Comparison of ENCODE assay signal across 33 mouse cellular contexts in genomic region chr4:156044754-156045153, GRCm38 (mm10). TPM values are rescaled to one million over a fixed set of nuclear protein-coding genes. Genes with fewer than 3 reads are reported as not detected.
DNase-seq lines count a peak whose midpoint lies in the region; ATAC-seq and TF ChIP-seq lines count a peak whose summit lies in the region.
"Had no signal": no experiment of that assay in that cellular context is flagged by ENCODE, and none has a peak within 500 bp of the region (broad histone marks: within the 10 kb centered on the region; RNA-seq: fewer than 3 reads in every experiment).

No protein-coding gene starts in this region.

- TF ChIP-seq CTCF in kidney, postnatal 0 days (IDR thresholded peaks at IDR 0.05; ENCODE audit: low read depth) = no peak
- no peak for TF ChIP-seq CTCF in stomach, postnatal 0 days (IDR thresholded peaks at IDR 0.05; ENCODE audit: low read depth)

- no peak overlapping the region for H3K27ac ChIP-seq in embryonic facial prominence, embryonic 14.5 days (replicated peaks; ENCODE audit: low read depth, low read length)
- H3K27ac ChIP-seq in embryonic facial prominence, embryonic 10.5 days (replicated peaks) = no peak overlapping the region
- no peak overlapping the region for H3K27ac ChIP-seq in kidney, postnatal 0 days
- H3K27ac ChIP-seq in kidney, embryonic 16.5 days (ENCODE audit: low read length) = no peak overlapping the region
- no peak overlapping the region for H3K27ac ChIP-seq in intestine, embryonic 16.5 days (ENCODE audit: low read length)
- H3K27ac ChIP-seq in stomach, postnatal 0 days (replicated peaks) = no peak overlapping the region
- H3K27ac ChIP-seq: embryonic facial prominence, embryonic 15.5 days; forebrain, embryonic 12.5 days; heart, embryonic 15.5 days; hindbrain, embryonic 13.5 days; limb, embryonic 10.5 days; limb, embryonic 15.5 days; liver, embryonic 13.5 days; macrophage had no signal

- H3K36me3 ChIP-seq in embryonic facial prominence, embryonic 14.5 days (ENCODE audit: control insufficient read depth, insufficient read depth, low read length) = no peaks in the 10 kb centered on the region
- no peaks in the 10 kb centered on the region for H3K36me3 ChIP-seq in embryonic facial prominence, embryonic 10.5 days (replicated peaks)
- H3K36me3 ChIP-seq in kidney, postnatal 0 days (ENCODE audit: insufficient read depth, low read length) = no peaks in the 10 kb centered on the region
- H3K36me3 ChIP-seq in kidney, embryonic 16.5 days (ENCODE audit: insufficient read depth, low read length) = no peaks in the 10 kb centered on the region
- no peaks in the 10 kb centered on the region for H3K36me3 ChIP-seq in intestine, embryonic 16.5 days (ENCODE audit: control insufficient read depth, insufficient read depth, low read length)
- H3K36me3 ChIP-seq in stomach, postnatal 0 days (ENCODE audit: control insufficient read depth, insufficient read depth, low read length) = no peaks in the 10 kb centered on the region
- H3K36me3 ChIP-seq: embryonic facial prominence, embryonic 15.5 days; forebrain, embryonic 12.5 days; heart, embryonic 15.5 days; hindbrain, embryonic 13.5 days; limb, embryonic 10.5 days; limb, embryonic 15.5 days; liver, embryonic 13.5 days had no signal

- H3K9ac ChIP-seq in embryonic facial prominence, embryonic 14.5 days (ENCODE audit: low read depth, low read length) = no peak overlapping the region
- no peak overlapping the region for H3K9ac ChIP-seq in kidney, postnatal 0 days (ENCODE audit: low read depth, low read length)
- H3K9ac ChIP-seq in kidney, embryonic 16.5 days (replicated peaks; ENCODE audit: low read length) = no peak overlapping the region
- no peak overlapping the region for H3K9ac ChIP-seq in intestine, embryonic 16.5 days (ENCODE audit: low read depth, low read length)
- H3K9ac ChIP-seq in stomach, postnatal 0 days (ENCODE audit: low read length) = no peak overlapping the region
- H3K9ac ChIP-seq: embryonic facial prominence, embryonic 15.5 days; forebrain, embryonic 12.5 days; forebrain, postnatal 0 days; heart, embryonic 15.5 days; hindbrain, embryonic 13.5 days; limb, embryonic 15.5 days; liver, embryonic 13.5 days had no signal

- DNase-seq in embryonic facial prominence, embryonic 14.5 days (ENCODE audit: low spot score) = no peak
- no peak for DNase-seq in embryonic facial prominence, embryonic 10.5 days (ENCODE audit: low spot score)
- DNase-seq in kidney, postnatal 0 days (ENCODE audit: low spot score) = no peak
- DNase-seq in stomach, postnatal 0 days (ENCODE audit: low spot score) = no peak
- no peak for DNase-seq in MN1 (ENCODE audit: low spot score)
- DNase-seq: adrenal gland, adult 8-10 months; cerebellum, adult 18-20 months; cerebellum, postnatal 10 days; forebrain, postnatal 0 days; gastrocnemius, postnatal 10 days; heart, postnatal 36 days; kidney, adult 18-20 months; kidney, postnatal 14 days; layer of hippocampus, adult 9-11 months; liver, embryonic 13.5 days; lung, adult 18-20 months; right cerebral cortex, postnatal 4 days; thymus, adult 18-20 months; thymus, postnatal 36 days had no signal

- no peaks in the 10 kb centered on the region for H3K9me3 ChIP-seq in embryonic facial prominence, embryonic 14.5 days (ENCODE audit: control insufficient read depth, low read length)
- H3K9me3 ChIP-seq in embryonic facial prominence, embryonic 10.5 days = no peaks in the 10 kb centered on the region
- no peaks in the 10 kb centered on the region for H3K9me3 ChIP-seq in kidney, postnatal 0 days (replicated peaks; ENCODE audit: low read length)
- no peaks in the 10 kb centered on the region for H3K9me3 ChIP-seq in kidney, embryonic 16.5 days (ENCODE audit: low read length)
- H3K9me3 ChIP-seq in intestine, embryonic 16.5 days (ENCODE audit: control insufficient read depth, low read length) = no peaks in the 10 kb centered on the region
- H3K9me3 ChIP-seq in stomach, postnatal 0 days (ENCODE audit: control insufficient read depth, low read length) = no peaks in the 10 kb centered on the region
- H3K9me3 ChIP-seq: embryonic facial prominence, embryonic 15.5 days; forebrain, embryonic 12.5 days; heart, embryonic 15.5 days; hindbrain, embryonic 13.5 days; limb, embryonic 10.5 days; limb, embryonic 15.5 days; liver, embryonic 13.5 days had no signal

- WGBS in embryonic facial prominence, embryonic 14.5 days = 58% methylated on average over 5 of the region's 5 CpGs
- 58% methylated on average over 5 of the region's 5 CpGs for WGBS in embryonic facial prominence, embryonic 10.5 days
- WGBS in kidney, postnatal 0 days = 47% methylated on average over 5 of the region's 5 CpGs
- 50% methylated on average over 5 of the region's 5 CpGs for WGBS in kidney, embryonic 16.5 days
- 57% methylated on average over 5 of the region's 5 CpGs for WGBS in intestine, embryonic 16.5 days
- 59% methylated on average over 5 of the region's 5 CpGs for WGBS in stomach, postnatal 0 days

- H3K4me1 ChIP-seq in embryonic facial prominence, embryonic 14.5 days (ENCODE audit: control insufficient read depth, insufficient read depth, low read length) = no peaks in the 10 kb centered on the region
- H3K4me1 ChIP-seq in embryonic facial prominence, embryonic 10.5 days = peaks cover 10% of the 10 kb centered on the region
- H3K4me1 ChIP-seq in kidney, postnatal 0 days (replicated peaks; ENCODE audit: insufficient read depth, low read length) = no peaks in the 10 kb centered on the region
- no peaks in the 10 kb centered on the region for H3K4me1 ChIP-seq in kidney, embryonic 16.5 days (ENCODE audit: insufficient read depth, low read length)
- no peaks in the 10 kb centered on the region for H3K4me1 ChIP-seq in intestine, embryonic 16.5 days (ENCODE audit: control insufficient read depth, insufficient read depth, low read length)
- H3K4me1 ChIP-seq in stomach, postnatal 0 days (replicated peaks; ENCODE audit: control insufficient read depth, insufficient read depth) = no peaks in the 10 kb centered on the region
- H3K4me1 ChIP-seq: embryonic facial prominence, embryonic 15.5 days; forebrain, embryonic 12.5 days; heart, embryonic 15.5 days; hindbrain, embryonic 13.5 days; limb, embryonic 10.5 days; limb, embryonic 15.5 days; liver, embryonic 13.5 days had no signal

- peak; percentile 12; the same call in 1 of the 2 replicates for ATAC-seq in embryonic facial prominence, embryonic 14.5 days (ENCODE audit: low read depth)
- 0 out of 2 replicates have a peak, but pooled peaks have one; percentile 6 for ATAC-seq in kidney, postnatal 0 days (replicated peaks; ENCODE audit: low FRiP score, low read depth)
- no peak for ATAC-seq in kidney, embryonic 16.5 days (ENCODE audit: low FRiP score, low TSS enrichment)
- peak; percentile 43 for ATAC-seq in intestine, embryonic 16.5 days
- ATAC-seq in stomach, postnatal 0 days (ENCODE audit: low FRiP score, low TSS enrichment) = peak; percentile 66
- ATAC-seq: forebrain, postnatal 0 days; lung, postnatal 0 days; midbrain, embryonic 16.5 days had no signal

- no peak overlapping the region for H3K4me3 ChIP-seq in embryonic facial prominence, embryonic 14.5 days (ENCODE audit: low read depth, low read length)
- no peak overlapping the region for H3K4me3 ChIP-seq in embryonic facial prominence, embryonic 10.5 days
- no peak overlapping the region for H3K4me3 ChIP-seq in kidney, postnatal 0 days (replicated peaks; ENCODE audit: low read depth, low read length)
- H3K4me3 ChIP-seq in kidney, embryonic 16.5 days (ENCODE audit: low read length) = no peak overlapping the region
- no peak overlapping the region for H3K4me3 ChIP-seq in intestine, embryonic 16.5 days (ENCODE audit: low read length)
- no peak overlapping the region for H3K4me3 ChIP-seq in stomach, postnatal 0 days (ENCODE audit: low read depth, low read length)
- H3K4me3 ChIP-seq: embryonic facial prominence, embryonic 15.5 days; forebrain, embryonic 12.5 days; heart, embryonic 15.5 days; hindbrain, embryonic 13.5 days; limb, embryonic 10.5 days; limb, embryonic 15.5 days; liver, embryonic 13.5 days had no signal

- no peak overlapping the region for H3K4me2 ChIP-seq in embryonic facial prominence, embryonic 14.5 days (ENCODE audit: low read depth, low read length)
- H3K4me2 ChIP-seq in kidney, postnatal 0 days (ENCODE audit: low read length) = no peak overlapping the region
- H3K4me2 ChIP-seq in kidney, embryonic 16.5 days (replicated peaks; ENCODE audit: low read depth, low read length) = no peak overlapping the region
- no peak overlapping the region for H3K4me2 ChIP-seq in intestine, embryonic 16.5 days (ENCODE audit: low read depth, low read length)
- H3K4me2 ChIP-seq in stomach, postnatal 0 days (replicated peaks; ENCODE audit: low read depth) = no peak overlapping the region
- H3K4me2 ChIP-seq: embryonic facial prominence, embryonic 15.5 days; forebrain, embryonic 12.5 days; heart, embryonic 15.5 days; hindbrain, embryonic 13.5 days; limb, embryonic 15.5 days; liver, embryonic 13.5 days; midbrain, embryonic 11.5 days had no signal

- TF ChIP-seq EP300 in stomach, postnatal 0 days (optimal IDR thresholded peaks at IDR 0.05) = no peak

- no peaks in the 10 kb centered on the region for H3K27me3 ChIP-seq in embryonic facial prominence, embryonic 14.5 days (replicated peaks; ENCODE audit: control insufficient read depth, insufficient read depth, low read length)
- H3K27me3 ChIP-seq in embryonic facial prominence, embryonic 10.5 days (replicated peaks; ENCODE audit: low read depth, poor library complexity, severe bottlenecking) = no peaks in the 10 kb centered on the region
- no peaks in the 10 kb centered on the region for H3K27me3 ChIP-seq in kidney, postnatal 0 days (ENCODE audit: insufficient read depth, low read length)
- H3K27me3 ChIP-seq in kidney, embryonic 16.5 days (ENCODE audit: insufficient read depth, low read length) = no peaks in the 10 kb centered on the region
- H3K27me3 ChIP-seq in intestine, embryonic 16.5 days (replicated peaks; ENCODE audit: control insufficient read depth, insufficient read depth, low read length) = no peaks in the 10 kb centered on the region
- no peaks in the 10 kb centered on the region for H3K27me3 ChIP-seq in stomach, postnatal 0 days (ENCODE audit: control insufficient read depth, insufficient read depth, low read length)
- H3K27me3 ChIP-seq: embryonic facial prominence, embryonic 15.5 days; forebrain, embryonic 12.5 days; heart, embryonic 15.5 days; limb, embryonic 15.5 days; liver, embryonic 13.5 days had no signal

RNA-seq across cellular contexts. Expression of gene Ttll10, which starts 14.5 kb away (rescaled TPM):
- 1.2 and 2.8 TPM in 2 replicates for polyA plus RNA-seq in embryonic facial prominence, embryonic 14.5 days (2014; fragmentation: Nextera tagmentation; extraction: Ambion mirVana)
- polyA plus RNA-seq in embryonic facial prominence, embryonic 10.5 days (2016; fragmentation: Nextera tagmentation; extraction: Ambion mirVana) = 0.69 and 0.95 TPM in 2 replicates
- polyA plus RNA-seq in kidney, postnatal 0 days (2015; fragmentation: Nextera tagmentation; extraction: Ambion mirVana) = 5.6 and 6.0 TPM in 2 replicates
- polyA plus RNA-seq in kidney, embryonic 16.5 days (2015; fragmentation: Nextera tagmentation; extraction: Ambion mirVana) = 7.4 and 10.1 TPM in 2 replicates
- 4.2 and 4.7 TPM in 2 replicates for polyA plus RNA-seq in intestine, embryonic 16.5 days (2015; fragmentation: Nextera tagmentation; extraction: Ambion mirVana)
- 2.7 TPM in 2 replicates for polyA plus RNA-seq in stomach, postnatal 0 days (2015; fragmentation: Nextera tagmentation; extraction: Ambion mirVana)
- polyA plus RNA-seq: hindbrain, embryonic 13.5 days; macrophage; midbrain, embryonic 11.5 days; midbrain, embryonic 16.5 days; neural tube, embryonic 11.5 days; spleen, adult 2 months had no signal

RNA-seq across cellular contexts. Expression of gene Tnfrsf18, which starts 18.8 kb away (rescaled TPM):
- 2.7 and 3.1 TPM in 2 replicates for polyA plus RNA-seq in embryonic facial prominence, embryonic 14.5 days (2014; fragmentation: Nextera tagmentation; extraction: Ambion mirVana)
- polyA plus RNA-seq in embryonic facial prominence, embryonic 10.5 days (2016; fragmentation: Nextera tagmentation; extraction: Ambion mirVana) = 1.2 and 1.4 TPM in 2 replicates
- 1.3 TPM in 2 replicates for polyA plus RNA-seq in kidney, postnatal 0 days (2015; fragmentation: Nextera tagmentation; extraction: Ambion mirVana)
- 1.3 and 2.5 TPM in 2 replicates for polyA plus RNA-seq in kidney, embryonic 16.5 days (2015; fragmentation: Nextera tagmentation; extraction: Ambion mirVana)
- polyA plus RNA-seq in intestine, embryonic 16.5 days (2015; fragmentation: Nextera tagmentation; extraction: Ambion mirVana) = 1.0 and 1.4 TPM in 2 replicates
- 2.2 and 3.3 TPM in 2 replicates for polyA plus RNA-seq in stomach, postnatal 0 days (2015; fragmentation: Nextera tagmentation; extraction: Ambion mirVana)

RNA-seq across cellular contexts. Expression of gene Tnfrsf4, which starts 31.1 kb away (rescaled TPM):
- 0.25 and 0.42 TPM in 2 replicates for polyA plus RNA-seq in embryonic facial prominence, embryonic 14.5 days (2014; fragmentation: Nextera tagmentation; extraction: Ambion mirVana)
- polyA plus RNA-seq in embryonic facial prominence, embryonic 10.5 days (2016; fragmentation: Nextera tagmentation; extraction: Ambion mirVana) = 1.1 and 1.4 TPM in 2 replicates
- 0.70 and 0.88 TPM in 2 replicates for polyA plus RNA-seq in kidney, postnatal 0 days (2015; fragmentation: Nextera tagmentation; extraction: Ambion mirVana)
- polyA plus RNA-seq in kidney, embryonic 16.5 days (2015; fragmentation: Nextera tagmentation; extraction: Ambion mirVana) = 0.90 and 1.2 TPM in 2 replicates
- 0.55 and 0.86 TPM in 2 replicates for polyA plus RNA-seq in intestine, embryonic 16.5 days (2015; fragmentation: Nextera tagmentation; extraction: Ambion mirVana)
- polyA plus RNA-seq in stomach, postnatal 0 days (2015; fragmentation: Nextera tagmentation; extraction: Ambion mirVana) = 0.21 and 0.48 TPM in 2 replicates
- polyA plus RNA-seq: midbrain, embryonic 16.5 days had no signal

RNA-seq across cellular contexts. Expression of gene Sdf4, which starts 52.1 kb away (rescaled TPM):
- polyA plus RNA-seq in embryonic facial prominence, embryonic 14.5 days (2014; fragmentation: Nextera tagmentation; extraction: Ambion mirVana) = 164 and 181 TPM in 2 replicates
- polyA plus RNA-seq in embryonic facial prominence, embryonic 10.5 days (2016; fragmentation: Nextera tagmentation; extraction: Ambion mirVana) = 132 and 138 TPM in 2 replicates
- polyA plus RNA-seq in kidney, postnatal 0 days (2015; fragmentation: Nextera tagmentation; extraction: Ambion mirVana) = 178 and 183 TPM in 2 replicates
- polyA plus RNA-seq in kidney, embryonic 16.5 days (2015; fragmentation: Nextera tagmentation; extraction: Ambion mirVana) = 173 and 182 TPM in 2 replicates
- polyA plus RNA-seq in intestine, embryonic 16.5 days (2015; fragmentation: Nextera tagmentation; extraction: Ambion mirVana) = 165 and 171 TPM in 2 replicates
- polyA plus RNA-seq in stomach, postnatal 0 days (2015; fragmentation: Nextera tagmentation; extraction: Ambion mirVana) = 129 and 137 TPM in 2 replicates

RNA-seq across cellular contexts. Expression of gene B3galt6, which starts 52.3 kb away (rescaled TPM):
- 14.7 and 17.5 TPM in 2 replicates for polyA plus RNA-seq in embryonic facial prominence, embryonic 14.5 days (2014; fragmentation: Nextera tagmentation; extraction: Ambion mirVana)
- polyA plus RNA-seq in embryonic facial prominence, embryonic 10.5 days (2016; fragmentation: Nextera tagmentation; extraction: Ambion mirVana) = 12.7 and 15.7 TPM in 2 replicates
- 14.3 and 14.5 TPM in 2 replicates for polyA plus RNA-seq in kidney, postnatal 0 days (2015; fragmentation: Nextera tagmentation; extraction: Ambion mirVana)
- polyA plus RNA-seq in kidney, embryonic 16.5 days (2015; fragmentation: Nextera tagmentation; extraction: Ambion mirVana) = 18.0 and 18.7 TPM in 2 replicates
- polyA plus RNA-seq in intestine, embryonic 16.5 days (2015; fragmentation: Nextera tagmentation; extraction: Ambion mirVana) = 11.7 and 12.0 TPM in 2 replicates
- 9.0 and 9.4 TPM in 2 replicates for polyA plus RNA-seq in stomach, postnatal 0 days (2015; fragmentation: Nextera tagmentation; extraction: Ambion mirVana)
